Mouse (Mus musculus): ENCODE results near the gene Insrr.

GRCm38 (mm10) chr3:87847680-87848079 lies 50.9 kb downstream of the Insrr start:
- TF ChIP-seq CTCF (IDR thresholded peaks at IDR 0.05; ENCODE audit: low read depth): no peak
- TF ChIP-seq EP300 (IDR thresholded peaks at IDR 0.05; ENCODE audit: low read depth): no peak
